Mouse (Mus musculus) testis, adult 2 months (tissue): ENCODE measurements around the gene Adamts16.

Experiments used
- CTCF ChIP-seq: fragments of 200-500 bp; IDR thresholded peaks from 2 replicates; pipeline ENCODE4 v1.5.1; 2012; ENCODE audit warnings: low read depth, mild to moderate bottlenecking, inconsistent platforms, low read length, moderate library complexity; ENCODE audit not compliant: control insufficient read depth, insufficient read depth, insufficient replicate concordance
- POLR2A ChIP-seq: fragments of 200-500 bp; IDR thresholded peaks from 2 replicates; pipeline ENCODE4 v1.6.1; 2012; ENCODE audit warnings: low read depth, mild to moderate bottlenecking, inconsistent platforms, low read length, moderate library complexity; ENCODE audit not compliant: control insufficient read depth

- no peak for TF ChIP-seq CTCF
- no peak for TF ChIP-seq POLR2A
Measured at GRCm38 (mm10) chr13:70733911-70734310, 107.7 kb downstream of the Adamts16 start.
